Mouse (Mus musculus) CH12.LX (cell line): ENCODE measurements around the gene Prss12. TPM values are rescaled to one million over a fixed set of nuclear protein-coding genes. Genes with fewer than 3 reads are reported as not detected.

ENCODE experiments used
- DNase-seq: peaks from one replicate; pipeline ENCODE4 v3.0.0-alpha.2; 2013; ENCODE audit errors: extremely low read depth
- H3K27ac ChIP-seq: 2 replicates; pipeline ENCODE4 v1.5.1; 2012; ENCODE audit warnings: low read depth, mild to moderate bottlenecking, control low read depth, moderate library complexity; ENCODE audit not compliant: insufficient read depth
- H3K27me3 ChIP-seq: replicated peaks from 2 replicates; pipeline ENCODE3; 2012; ENCODE audit warnings: inconsistent platforms
- H3K36me3 ChIP-seq, 2 experiments: replicated peaks in 1 of 2; 2 replicates each; pipeline versions ENCODE3 to v1.6.1; 2012; ENCODE audit warnings: inconsistent platforms in 1 of 2, low read length in 1 of 2, mild to moderate bottlenecking in 1 of 2, mixed read lengths in 1 of 2, moderate library complexity in 1 of 2; ENCODE audit not compliant: control insufficient read depth in 1 of 2, insufficient read depth in 1 of 2
- H3K4me1 ChIP-seq, 2 experiments: 2 replicates each; pipeline ENCODE4 v1.6.1; 2012; ENCODE audit warnings: inconsistent platforms in 1 of 2, moderate library complexity in 1 of 2; ENCODE audit not compliant: insufficient read depth in 2 of 2, control insufficient read depth in 1 of 2
- H3K4me2 ChIP-seq: 2 replicates; pipeline ENCODE4 v1.6.1; 2012; ENCODE audit warnings: low read depth, mild to moderate bottlenecking, control low read depth; ENCODE audit not compliant: poor library complexity, insufficient read depth, severe bottlenecking
- H3K4me3 ChIP-seq, 3 experiments: fragments of 150-350 bp in 1 of 3; sonication (generic) in 1 of 3; replicated peaks in 1 of 3; 2 replicates each; pipeline versions ENCODE3 to v1.5.1; 2011 to 2012; ENCODE audit warnings: low read depth in 2 of 3, low read length in 2 of 3, mild to moderate bottlenecking in 2 of 3, moderate library complexity in 2 of 3, control low read depth in 1 of 3, improper control_type of control experiment in 1 of 3, inconsistent platforms in 1 of 3, mixed read lengths in 1 of 3; ENCODE audit not compliant: poor library complexity in 1 of 3
- H3K79me2 ChIP-seq: replicated peaks from 2 replicates; pipeline ENCODE4 v1.6.1; 2012; ENCODE audit warnings: mild to moderate bottlenecking, moderate library complexity; ENCODE audit not compliant: control insufficient read depth, poor library complexity, insufficient read depth, severe bottlenecking; ENCODE audit errors: extremely low read depth
- H3K9ac ChIP-seq: 2 replicates; pipeline ENCODE4 v1.6.1; 2012; ENCODE audit warnings: low read depth, mild to moderate bottlenecking, control low read depth, moderate library complexity; ENCODE audit not compliant: insufficient read depth
- H3K9me3 ChIP-seq: replicated peaks from 2 replicates; pipeline ENCODE3; 2012; ENCODE audit warnings: low read length, inconsistent platforms, mixed read lengths
- CHD1 ChIP-seq: IDR thresholded peaks from 2 replicates; pipeline ENCODE4 v1.6.1; 2012; ENCODE audit warnings: low read depth, low read length, improper control_type of control experiment, inconsistent platforms
- CTCF ChIP-seq, 2 experiments: IDR thresholded peaks in 1 of 2; conservative IDR thresholded peaks in 1 of 2; 2 replicates each; pipeline ENCODE4 v1.5.1; 2011 to 2012; ENCODE audit warnings: low read depth in 2 of 2, low read length in 2 of 2, improper control_type of control experiment in 1 of 2, inconsistent platforms in 1 of 2, mild to moderate bottlenecking in 1 of 2, moderate library complexity in 1 of 2
- ELF1 ChIP-seq: IDR thresholded peaks from 2 replicates; pipeline ENCODE4 v1.6.1; 2014; ENCODE audit warnings: low read depth, mild to moderate bottlenecking, inconsistent platforms, low read length, improper control_type of control experiment
- GABPA ChIP-seq: IDR thresholded peaks from 2 replicates; pipeline ENCODE4 v1.6.1; 2012; ENCODE audit warnings: low read depth, low read length, improper control_type of control experiment, inconsistent platforms; ENCODE audit not compliant: insufficient replicate concordance
- HCFC1 ChIP-seq: IDR thresholded peaks from 2 replicates; pipeline ENCODE4 v1.6.1; 2012; ENCODE audit warnings: low read depth, mild to moderate bottlenecking, inconsistent platforms, low read length, improper control_type of control experiment
- JUN ChIP-seq: IDR thresholded peaks from 2 replicates; pipeline ENCODE4 v1.6.1; 2011; ENCODE audit warnings: low read depth, mild to moderate bottlenecking, low read length, improper control_type of control experiment, moderate library complexity; ENCODE audit not compliant: insufficient read depth
- MAZ ChIP-seq: IDR thresholded peaks from 2 replicates; pipeline ENCODE4 v1.6.1; 2012; ENCODE audit warnings: low read depth, mild to moderate bottlenecking, inconsistent platforms, low read length, improper control_type of control experiment, moderate library complexity
- MEF2A ChIP-seq: IDR thresholded peaks from 2 replicates; pipeline ENCODE4 v1.6.1; 2014; ENCODE audit warnings: low read depth, mild to moderate bottlenecking, inconsistent platforms, low read length, improper control_type of control experiment, borderline replicate concordance
- MYC ChIP-seq: IDR thresholded peaks from 2 replicates; pipeline ENCODE4 v1.6.1; 2011; ENCODE audit warnings: low read depth, mild to moderate bottlenecking, improper control_type of control experiment, low read length
- NELFE ChIP-seq: IDR thresholded peaks from 2 replicates; pipeline ENCODE4 v1.6.1; 2011; ENCODE audit warnings: low read depth, low read length, improper control_type of control experiment
- POLR2AphosphoS2 ChIP-seq: IDR thresholded peaks from 2 replicates; pipeline ENCODE4 v1.6.1; 2011; ENCODE audit warnings: low read depth, low read length, improper control_type of control experiment
- UBTF ChIP-seq: IDR thresholded peaks from 2 replicates; pipeline ENCODE4 v1.6.1; 2012; ENCODE audit warnings: low read depth, mild to moderate bottlenecking, inconsistent platforms, low read length, improper control_type of control experiment, moderate library complexity
- USF1 ChIP-seq: IDR thresholded peaks from 2 replicates; pipeline ENCODE4 v1.6.1; 2014; ENCODE audit warnings: low read depth, mild to moderate bottlenecking, inconsistent platforms, low read length, improper control_type of control experiment
- ZKSCAN1 ChIP-seq: IDR thresholded peaks from 2 replicates; pipeline ENCODE4 v1.6.1; 2012; ENCODE audit warnings: low read depth, inconsistent platforms, low read length, improper control_type of control experiment, borderline replicate concordance
- ZNF384 ChIP-seq: IDR thresholded peaks from 2 replicates; pipeline ENCODE4 v1.6.1; 2012; ENCODE audit warnings: low read depth, low read length, improper control_type of control experiment, inconsistent platforms
- dilution Hi-C: fragments of 300-500 bp; cut with MboI; formaldehyde crosslinking; loops from 2 replicates; pipeline ENCODE4 v1.14.3; 2020; ENCODE audit warnings: low sequenced_read_pairs; ENCODE audit not compliant: extremely low pct_unique_long_range_greater_than_20kb, extremely low pct_ligation_motif_present
- in situ Hi-C: fragments of 300-500 bp; cut with MboI; formaldehyde crosslinking; loops from 3 replicates; pipeline ENCODE4 v1.14.3; 2019; ENCODE audit warnings: low sequenced_read_pairs, low pct_ligation_motif_present, low pct_unique_long_range_greater_than_20kb, mixed read lengths
- polyA plus RNA-seq: library from polyadenylated mRNA; unstranded; fragments of >175 nt; gene quantifications from 2 replicates; pipeline ENCODE4 v1.2.1, GENCODE M21; 2012; ENCODE audit warnings: low read depth; ENCODE audit not compliant: insufficient read length
- total RNA-seq, 2 experiments: library from RNA; depleted of rRNA; stranded (reverse); fragments of 300-350 nt in 1 of 2; fragments of >200 nt in 1 of 2; gene quantifications; 2 replicates each; pipeline ENCODE4 v1.2.3; 2012 to 2014

Gene Prss12
- total and polyA plus RNA-seq, 3 experiments: 0.13 TPM; not detected in 2

- Histone ChIP-seq H3K4me3 (no peak overlapping the region), H3K27me3 (no peaks in the 10 kb centered on the region), H3K9ac (no peak overlapping the region), H3K79me2 (no peaks in the 10 kb centered on the region), H3K4me1 (no peaks in the 10 kb centered on the region), H3K9me3 (no peaks in the 10 kb centered on the region), H3K36me3 (no peaks in the 10 kb centered on the region), H3K4me2 (no peak overlapping the region), H3K27ac (no peak overlapping the region)
- no peak for DNase-seq
- in situ Hi-C loops (no loop called here), dilution Hi-C loops (no loop called here)
- TF ChIP-seq ELF1 (no peak), CHD1 (no peak), UBTF (no peak), HCFC1 (no peak), USF1 (no peak), MAZ (no peak), ZNF384 (no peak), POLR2AphosphoS2 (no peak), JUN (no peak), GABPA (no peak), NELFE (no peak), MYC (no peak), MEF2A (no peak), CTCF (conservative IDR thresholded peaks at IDR 0.05 in 1 of 2, IDR thresholded peaks at IDR 0.05 in 1 of 2; ENCODE audit: low read depth in 2 of 2, low read length in 2 of 2) (no peak), ZKSCAN1 (no peak)
Measured at GRCm38 (mm10) chr3:123526313-123527067, 79.8 kb downstream of the Prss12 start.

- no peak overlapping the region for H3K27ac ChIP-seq
- H3K36me3 ChIP-seq: no peaks in the 10 kb centered on the region
- in situ Hi-C loops: no loop called here
- H3K9ac ChIP-seq: no peak overlapping the region
- no peak for TF ChIP-seq ELF1
- H3K79me2 ChIP-seq: no peaks in the 10 kb centered on the region
- no peak overlapping the region for H3K4me2 ChIP-seq
- no peaks in the 10 kb centered on the region for H3K9me3 ChIP-seq
- no peak overlapping the region for H3K4me3 ChIP-seq
- DNase-seq: no peak
- no peaks in the 10 kb centered on the region for H3K27me3 ChIP-seq
- dilution Hi-C loops: no loop called here
- H3K4me1 ChIP-seq: no peaks in the 10 kb centered on the region
Measured at GRCm38 (mm10) chr3:123527806-123528507, 81.2 kb downstream of the Prss12 start.
